Mouse (Mus musculus): ENCODE data around the gene Knop1.

GRCm38 (mm10) chr7:118795779-118796178 is 60.3 kb downstream of the Knop1 start:
- no peak for TF ChIP-seq CTCF (IDR thresholded peaks at IDR 0.05; ENCODE audit: insufficient read depth, low read length)
- no peak for TF ChIP-seq POLR2A (IDR thresholded peaks at IDR 0.05; ENCODE audit: borderline replicate concordance, extremely low read depth, low read depth, low read length)
